Mouse (Mus musculus) embryonic facial prominence, embryonic 13.5 days (tissue): ENCODE results near the gene Ffar1. TPM values are rescaled to one million over a fixed set of nuclear protein-coding genes. Genes with fewer than 3 reads are reported as not detected.

Source experiments
- ATAC-seq: fragments of 200-750 bp; cut with Nextera tagmentation; 2 replicates; pipeline ENCODE4 v1.8.0; 2017; ENCODE audit warnings: low read depth; ENCODE audit not compliant: insufficient number of reproducible peaks, insufficient read depth, low FRiP score, low TSS enrichment
- H3K27ac ChIP-seq: fragments of 300-500 bp; sonication (generic); 2 replicates; pipeline ENCODE4 v1.5.1; 2015; ENCODE audit warnings: moderate library complexity, mild to moderate bottlenecking, inconsistent platforms
- H3K27me3 ChIP-seq: fragments of 300-500 bp; sonication (generic); 2 replicates; pipeline ENCODE4 v1.6.1; 2015; ENCODE audit warnings: mild to moderate bottlenecking, inconsistent platforms
- H3K36me3 ChIP-seq: fragments of 300-500 bp; sonication (generic); 2 replicates; pipeline ENCODE4 v1.6.1; 2015; ENCODE audit warnings: mild to moderate bottlenecking, inconsistent platforms
- H3K4me1 ChIP-seq: fragments of 300-500 bp; sonication (generic); 2 replicates; pipeline ENCODE4 v1.6.1; 2015; ENCODE audit warnings: inconsistent platforms
- H3K4me2 ChIP-seq: fragments of 300-500 bp; sonication (generic); 2 replicates; pipeline ENCODE4 v1.6.1; 2015; ENCODE audit warnings: moderate library complexity, mild to moderate bottlenecking, inconsistent platforms
- H3K4me3 ChIP-seq: fragments of 300-500 bp; sonication (generic); 2 replicates; pipeline ENCODE4 v1.5.1; 2015; ENCODE audit warnings: mild to moderate bottlenecking, inconsistent platforms
- H3K9ac ChIP-seq: fragments of 300-500 bp; sonication (generic); 2 replicates; pipeline ENCODE4 v1.6.1; 2015; ENCODE audit warnings: mild to moderate bottlenecking, inconsistent platforms
- H3K9me3 ChIP-seq: fragments of 300-500 bp; sonication (generic); 2 replicates; pipeline ENCODE4 v1.6.1; 2016; ENCODE audit warnings: inconsistent platforms
- WGBS: fragments of 180-500 bp; shearing (Covaris S2); methylation state at CpG from one replicate; pipeline ENCODE4 v1.1.7; 2015; ENCODE audit warnings: mixed read lengths; 5-methylcytosine and 5-hydroxymethylcytosine counted together
- polyA plus RNA-seq: library from polyadenylated mRNA; unstranded; fragments of >200 nt; fragmentation: Nextera tagmentation; extraction: Ambion mirVana; gene quantifications from 2 replicates; pipeline ENCODE4 v1.2.1, GENCODE M21; 2015

The Ffar1 gene
- polyA plus RNA-seq, 1 experiment from 2014 or later = not detected

DNA sequence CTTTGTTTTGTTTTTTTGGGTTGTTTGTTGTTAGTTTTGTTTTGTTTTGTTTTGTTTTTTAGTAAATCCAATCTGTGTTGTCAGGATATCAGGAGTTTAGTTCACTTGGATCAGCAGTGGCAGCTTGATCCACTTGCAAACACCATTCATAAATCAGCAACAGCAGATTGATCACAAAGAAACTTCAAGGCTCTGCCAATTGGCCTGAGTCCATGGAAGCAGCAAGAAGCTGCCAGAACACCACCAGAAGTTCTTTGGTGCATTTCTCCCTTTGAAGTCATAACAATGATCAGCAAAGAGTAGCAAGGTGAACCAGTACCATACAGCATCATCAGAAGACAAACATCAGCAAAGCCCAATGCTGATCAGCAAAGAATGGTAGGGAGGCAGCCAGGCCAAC is 22.7 kb upstream of the Ffar1 start:
- Histone ChIP-seq H3K27ac (no peak overlapping the region), H3K4me1 (no peaks in the 10 kb centered on the region), H3K36me3 (no peaks in the 10 kb centered on the region), H3K27me3 (no peaks in the 10 kb centered on the region), H3K4me3 (no peak overlapping the region), H3K9ac (no peak overlapping the region), H3K9me3 (no peaks in the 10 kb centered on the region), H3K4me2 (no peak overlapping the region)
- no peak for ATAC-seq

DNA sequence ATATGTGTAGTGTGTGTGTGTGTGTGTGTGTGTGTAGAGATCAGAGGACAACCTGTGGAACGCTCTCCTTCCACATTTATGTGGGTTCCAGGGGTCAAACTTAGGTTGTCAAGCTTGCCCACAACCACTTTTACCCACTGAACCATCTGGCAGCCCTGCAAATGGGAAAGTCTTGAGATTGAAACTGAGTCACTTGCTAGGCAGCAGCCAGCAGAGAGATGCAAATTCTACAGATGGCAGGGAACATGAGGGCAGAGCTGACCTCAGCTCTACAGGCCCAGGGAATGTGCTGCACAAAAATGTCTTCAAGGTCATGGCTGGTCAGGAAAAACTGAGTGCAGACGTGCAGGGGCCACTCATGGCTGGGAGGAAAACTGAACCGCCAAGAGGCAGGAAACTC is 20.0 kb upstream of the Ffar1 start:
- H3K36me3 ChIP-seq = no peaks in the 10 kb centered on the region
- no peak overlapping the region for H3K4me3 ChIP-seq
- no peak for ATAC-seq
- no peak overlapping the region for H3K27ac ChIP-seq
- H3K27me3 ChIP-seq = no peaks in the 10 kb centered on the region
- H3K9ac ChIP-seq = no peak overlapping the region
- no peaks in the 10 kb centered on the region for H3K4me1 ChIP-seq
- H3K4me2 ChIP-seq = no peak overlapping the region
- WGBS = 79% methylated on average over 3 of the region's 3 CpGs
- no peaks in the 10 kb centered on the region for H3K9me3 ChIP-seq

DNA sequence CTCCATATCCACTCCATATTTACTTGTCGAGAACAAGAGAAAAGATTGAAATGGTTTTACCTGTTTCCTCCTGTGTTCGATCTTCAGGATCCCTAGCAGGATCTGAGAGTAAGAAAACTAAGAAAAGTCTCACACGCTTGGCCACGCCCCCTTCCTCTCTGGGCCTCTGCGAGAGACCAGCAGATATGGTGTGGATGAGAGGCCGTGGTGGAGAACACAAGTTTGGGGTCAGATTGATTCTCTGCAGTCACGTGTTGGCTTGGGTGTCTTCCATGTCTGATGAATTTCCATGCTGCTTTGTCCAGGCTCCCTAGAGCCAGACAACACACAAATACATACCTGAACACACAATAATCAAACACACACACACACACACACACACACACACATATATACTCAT is 18.8 kb upstream of the Ffar1 start, which contains the start of gene Cd22:
Gene Cd22 (minus strand): TSS at position 167 of the 400 bp plus-strand sequence.
- Histone ChIP-seq H3K4me2 (no peak within 1 kb of the TSS), H3K9me3 (no peaks in the 10 kb centered on the region), H3K4me3 (no peak within 1 kb of the TSS), H3K36me3 (no peaks in the 10 kb centered on the region), H3K9ac (no peak within 1 kb of the TSS), H3K27ac (no peak within 1 kb of the TSS), H3K27me3 (no peaks in the 10 kb centered on the region), H3K4me1 (no peaks in the 10 kb centered on the region)
- no peak for ATAC-seq
- 58% methylated on average over 7 of the region's 7 CpGs for WGBS

DNA sequence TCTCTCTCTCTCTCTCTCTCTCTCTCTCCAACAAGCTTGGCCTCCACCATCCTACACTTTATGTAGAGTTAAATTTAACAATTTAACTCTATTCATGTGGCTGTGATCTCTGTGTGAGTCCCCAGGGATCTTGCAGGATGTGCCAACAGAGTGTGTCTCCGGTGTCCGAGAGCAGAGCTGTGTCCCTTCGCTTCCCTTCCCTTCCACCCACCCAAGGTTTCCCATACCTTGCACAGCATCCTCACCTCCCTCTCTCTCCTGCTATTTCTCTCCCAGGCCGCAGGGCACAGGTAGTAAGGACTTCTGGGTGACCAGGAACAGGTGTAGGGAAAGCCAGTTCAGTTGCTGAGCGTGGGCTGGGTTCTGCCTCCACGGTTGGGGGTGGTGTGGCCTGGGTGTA is 17.6 kb upstream of the Ffar1 start:
- no peaks in the 10 kb centered on the region for H3K9me3 ChIP-seq
- H3K4me1 ChIP-seq = no peaks in the 10 kb centered on the region
- H3K36me3 ChIP-seq = no peaks in the 10 kb centered on the region
- no peaks in the 10 kb centered on the region for H3K27me3 ChIP-seq
- H3K4me3 ChIP-seq = no peak overlapping the region
- no peak overlapping the region for H3K9ac ChIP-seq
- ATAC-seq = no peak
- 73% methylated on average over 6 of the region's 6 CpGs for WGBS
- H3K27ac ChIP-seq = no peak overlapping the region
- H3K4me2 ChIP-seq = no peak overlapping the region

DNA sequence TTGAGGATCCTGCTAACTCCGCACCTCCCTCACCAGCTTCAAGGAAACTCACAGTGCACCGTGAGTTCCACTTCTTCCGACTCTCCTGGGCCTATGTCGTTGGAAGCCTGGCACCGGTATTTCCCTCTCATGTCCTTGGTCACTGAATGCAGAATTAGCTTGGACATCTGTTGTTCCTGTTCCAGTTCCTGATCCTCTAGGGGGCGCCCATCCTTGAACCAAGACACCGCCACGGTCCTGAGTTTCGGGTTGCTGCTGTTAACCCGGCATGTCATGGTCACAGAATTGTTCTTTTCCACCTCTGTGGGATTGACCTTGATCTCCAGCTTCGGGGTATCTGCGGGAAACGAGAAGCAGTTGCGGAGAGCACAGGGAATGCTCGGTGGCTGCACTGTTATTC is 11.7 kb upstream of the Ffar1 start:
- H3K4me2 ChIP-seq = peak overlapping the region; percentile 43
- no peaks in the 10 kb centered on the region for H3K9me3 ChIP-seq
- H3K36me3 ChIP-seq = no peaks in the 10 kb centered on the region
- 19% methylated on average over 15 of the region's 15 CpGs for WGBS
- H3K27ac ChIP-seq = no peak overlapping the region
- ATAC-seq = no peak
- H3K27me3 ChIP-seq = peaks cover 11% of the 10 kb centered on the region
- H3K4me3 ChIP-seq = no peak overlapping the region
- no peak overlapping the region for H3K9ac ChIP-seq
- no peaks in the 10 kb centered on the region for H3K4me1 ChIP-seq

DNA sequence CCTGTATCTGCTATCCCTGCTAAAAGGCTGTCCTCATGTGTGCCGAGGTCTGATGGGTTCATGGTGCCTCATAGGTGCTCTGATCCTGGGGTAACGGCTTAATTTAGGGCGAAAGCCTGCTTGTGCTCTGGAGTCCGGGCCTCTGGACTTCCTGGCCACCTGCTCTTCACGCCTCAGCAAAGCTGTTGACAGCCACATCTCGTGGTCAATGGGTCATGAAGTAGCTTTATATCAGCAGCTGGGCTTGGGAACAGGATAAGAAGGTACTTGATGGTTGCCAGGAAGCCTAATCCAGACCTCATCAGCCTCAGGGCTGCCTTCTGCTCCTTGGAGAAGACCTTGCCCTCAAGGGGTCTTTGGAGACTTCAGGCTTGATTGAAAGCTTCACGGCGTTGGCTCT is 2.0 kb upstream of the Ffar1 start:
- 75% methylated on average over 8 of the region's 8 CpGs for WGBS
- H3K4me1 ChIP-seq = no peaks in the 10 kb centered on the region
- H3K4me3 ChIP-seq = no peak overlapping the region
- H3K36me3 ChIP-seq = no peaks in the 10 kb centered on the region
- H3K9me3 ChIP-seq = no peaks in the 10 kb centered on the region
- no peak overlapping the region for H3K9ac ChIP-seq
- no peaks in the 10 kb centered on the region; the same call in 1 of the 2 replicates for H3K27me3 ChIP-seq
- H3K27ac ChIP-seq = no peak overlapping the region
- no peak overlapping the region for H3K4me2 ChIP-seq
- ATAC-seq = no peak

DNA sequence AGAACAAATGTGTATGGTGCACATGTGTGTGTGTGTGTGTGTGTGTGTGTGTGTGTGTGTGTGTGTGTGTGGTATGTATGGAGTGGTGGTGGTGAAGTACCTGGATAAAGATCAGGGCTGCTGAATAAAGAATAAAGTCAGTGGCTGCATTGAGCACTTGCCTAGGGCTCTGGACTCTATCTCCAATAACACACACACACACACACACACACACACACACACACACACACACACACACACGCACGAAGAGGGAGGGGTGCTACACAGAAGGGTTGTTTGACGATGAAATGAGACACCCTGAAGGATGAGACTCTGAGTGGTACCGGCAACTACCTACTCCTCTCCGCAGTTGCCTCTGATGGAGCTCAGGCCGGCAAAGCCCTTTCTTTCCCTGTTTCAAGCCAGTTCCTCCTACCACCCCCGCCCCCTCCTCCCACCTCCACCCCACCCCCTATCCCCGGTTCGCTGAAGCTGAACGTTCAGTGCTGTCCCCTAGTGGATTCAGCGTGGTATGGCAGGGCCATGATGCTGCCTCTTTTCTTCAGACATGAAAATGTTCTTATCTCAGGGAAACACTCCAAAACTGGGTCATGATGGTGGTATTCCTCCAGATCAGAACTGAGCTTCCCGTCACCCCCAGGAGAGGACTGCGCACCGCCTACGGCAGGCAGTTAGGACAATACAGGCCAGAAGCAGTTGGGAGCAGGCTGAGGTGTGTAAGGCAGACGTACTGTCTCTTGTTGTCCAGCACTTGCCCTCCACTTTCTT is 1.5 kb downstream of the Ffar1 start:
- WGBS = 7% methylated on average over 15 of the region's 16 CpGs
- Histone ChIP-seq H3K4me3 (peak overlapping the region; percentile 31), H3K9me3 (no peaks in the 10 kb centered on the region), H3K36me3 (no peaks in the 10 kb centered on the region), H3K4me2 (peak overlapping the region; percentile 53), H3K27ac (no peak overlapping the region), H3K4me1 (no peaks in the 10 kb centered on the region), H3K9ac (0 out of 2 replicates have a peak overlapping the region, but pooled peaks have one; percentile 36), H3K27me3 (peaks cover 4% of the 10 kb centered on the region; the same call in 1 of the 2 replicates)
- peak; percentile 11 for ATAC-seq

DNA sequence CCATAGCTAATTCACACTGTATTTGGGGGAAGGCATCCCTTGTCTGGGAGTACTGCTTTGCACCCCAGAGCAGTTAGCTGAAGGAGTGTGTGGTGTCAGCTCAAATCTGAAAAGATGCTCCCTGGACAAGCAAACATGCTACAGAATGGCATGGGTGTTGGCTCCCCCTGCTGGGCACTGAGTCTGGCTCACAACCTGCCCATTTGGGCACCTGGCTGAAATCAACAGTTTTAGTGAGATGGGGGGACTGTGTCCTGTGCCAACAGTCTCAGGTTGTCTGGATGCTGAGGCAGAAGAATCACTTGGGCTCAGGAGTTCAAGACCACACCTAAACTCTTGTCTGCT is 2.1 kb downstream of the Ffar1 start:
- H3K4me2 ChIP-seq = no peak overlapping the region; the same call in 1 of the 2 replicates
- H3K27me3 ChIP-seq = peaks cover 10% of the 10 kb centered on the region
- no peak overlapping the region for H3K4me3 ChIP-seq
- no peaks in the 10 kb centered on the region for H3K4me1 ChIP-seq
- H3K9me3 ChIP-seq = no peaks in the 10 kb centered on the region
- no peak overlapping the region for H3K9ac ChIP-seq
- ATAC-seq = peak; percentile 15; the same call in 1 of the 2 replicates
- H3K36me3 ChIP-seq = no peaks in the 10 kb centered on the region
- H3K27ac ChIP-seq = no peak overlapping the region

DNA sequence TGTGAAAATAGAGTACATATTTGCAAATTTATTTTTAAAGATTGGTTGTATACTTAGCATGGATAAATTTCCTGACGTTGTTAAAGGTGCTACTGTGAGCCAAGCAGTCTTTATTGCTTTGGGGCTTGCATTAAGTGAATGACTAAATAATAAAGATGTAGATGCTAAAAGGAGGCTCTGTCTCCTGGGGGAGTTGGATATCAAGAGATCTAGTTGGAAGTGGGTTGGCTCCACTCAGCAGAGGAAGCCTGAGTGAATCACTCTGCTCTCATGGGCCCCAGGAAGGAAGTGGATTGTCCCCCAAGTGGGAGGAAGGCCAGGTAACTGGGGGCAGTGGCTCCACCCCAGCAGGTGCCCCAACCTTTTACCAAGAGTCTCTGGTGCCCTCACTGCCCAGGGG is 3.6 kb downstream of the Ffar1 start:
- H3K9ac ChIP-seq = no peak overlapping the region

DNA sequence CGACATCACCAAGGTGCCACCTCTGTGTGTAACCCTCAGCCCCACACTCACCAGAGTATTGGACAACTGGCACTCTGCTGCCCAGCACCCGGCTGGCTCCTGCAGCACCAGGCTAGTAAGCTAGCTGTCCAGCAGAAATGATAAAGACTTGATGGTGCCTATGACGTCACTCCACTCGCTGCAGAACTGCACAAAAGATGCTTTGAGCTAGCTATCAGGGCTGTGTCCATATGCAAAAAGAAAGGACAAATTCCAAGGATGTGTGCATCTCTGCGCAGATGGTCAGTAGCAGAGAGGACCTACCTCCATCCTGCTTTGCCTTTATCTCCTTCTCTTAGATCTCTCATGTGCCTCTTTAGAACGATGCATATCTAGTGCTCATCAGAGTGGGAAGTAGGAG is 5.3 kb downstream of the Ffar1 start, which contains the start of gene Ffar3:
Gene Ffar3 (minus strand): TSS at position 101 of the 400 bp plus-strand sequence.
- no peaks in the 10 kb centered on the region for H3K4me1 ChIP-seq
- peaks cover 10% of the 10 kb centered on the region for H3K27me3 ChIP-seq
- H3K9ac ChIP-seq = no peak within 1 kb of the TSS
- WGBS = 79% methylated on average over 6 of the region's 6 CpGs
- H3K36me3 ChIP-seq = no peaks in the 10 kb centered on the region
- ATAC-seq = no peak
- no peak within 1 kb of the TSS for H3K4me3 ChIP-seq
- no peak within 1 kb of the TSS for H3K27ac ChIP-seq
- no peak within 1 kb of the TSS for H3K4me2 ChIP-seq
- H3K9me3 ChIP-seq = no peaks in the 10 kb centered on the region

More for the DNA sequence above, 3.6 kb downstream of the Ffar1 start:
- Histone ChIP-seq H3K36me3 (no peaks in the 10 kb centered on the region), H3K9me3 (no peaks in the 10 kb centered on the region), H3K4me3 (no peak overlapping the region), H3K27ac (no peak overlapping the region), H3K27me3 (peaks cover 10% of the 10 kb centered on the region), H3K4me1 (no peaks in the 10 kb centered on the region), H3K4me2 (no peak overlapping the region)
- 73% methylated on average over 1 of the region's 1 CpGs for WGBS
- no peak for ATAC-seq

DNA sequence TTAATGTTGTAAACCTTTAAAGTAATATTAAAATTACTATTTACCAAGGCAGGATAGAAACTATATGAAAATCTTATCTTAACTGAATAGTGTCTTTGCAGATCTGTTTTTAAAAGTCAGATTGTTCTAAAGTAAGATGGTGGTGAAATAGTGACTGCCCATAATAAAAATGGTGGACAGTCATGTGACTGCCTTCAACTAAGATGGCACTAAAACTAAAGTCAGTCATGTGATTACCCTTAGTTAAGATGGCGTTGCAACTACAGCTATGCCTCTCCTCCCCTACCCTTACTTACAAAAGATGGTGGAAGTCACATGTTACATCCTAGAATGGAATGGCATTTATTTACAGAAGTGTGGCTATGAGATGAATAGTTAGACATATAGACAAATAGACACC is 9.9 kb downstream of the Ffar1 start:
- Histone ChIP-seq H3K4me2 (no peak overlapping the region), H3K4me1 (no peaks in the 10 kb centered on the region), H3K27me3 (peaks cover 6% of the 10 kb centered on the region), H3K4me3 (no peak overlapping the region), H3K9ac (no peak overlapping the region), H3K36me3 (no peaks in the 10 kb centered on the region), H3K27ac (no peak overlapping the region), H3K9me3 (no peaks in the 10 kb centered on the region)
- ATAC-seq = no peak
- 63% methylated on average over 1 of the region's 1 CpGs for WGBS

DNA sequence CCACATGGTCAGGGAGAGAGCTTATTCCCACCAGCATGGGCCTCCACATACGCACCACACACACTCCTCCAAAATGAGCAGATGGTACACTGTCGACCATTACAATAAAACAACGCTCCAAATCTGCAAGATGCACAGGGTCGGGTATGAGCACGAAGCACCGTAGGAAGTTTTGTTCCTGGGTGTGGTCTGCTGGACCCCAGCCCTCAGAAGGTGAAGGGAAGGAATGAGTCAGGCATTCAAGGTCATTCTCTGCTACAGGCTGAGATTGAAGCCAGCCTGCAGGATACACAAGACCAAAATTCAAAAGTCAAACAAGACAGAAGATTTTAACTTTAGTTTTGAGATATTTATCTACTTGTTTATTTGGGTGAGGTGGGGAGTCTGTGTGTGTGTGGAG is 13.4 kb downstream of the Ffar1 start:
- no peak overlapping the region for H3K9ac ChIP-seq
- no peaks in the 10 kb centered on the region for H3K27me3 ChIP-seq
- H3K27ac ChIP-seq = no peak overlapping the region
- H3K9me3 ChIP-seq = no peaks in the 10 kb centered on the region
- no peaks in the 10 kb centered on the region for H3K36me3 ChIP-seq
- no peak overlapping the region for H3K4me2 ChIP-seq
- H3K4me3 ChIP-seq = no peak overlapping the region
- peaks cover 11% of the 10 kb centered on the region for H3K4me1 ChIP-seq
- WGBS = 78% methylated on average over 6 of the region's 6 CpGs
- no peak for ATAC-seq
